Mouse (Mus musculus) intestine, embryonic 16.5 days (tissue): ENCODE measurements at regions not wholly inside any gene's neighbourhood (a gene's known extent, or its start where the extent isn't known, plus 50 kb on each side); places are given as distances from the start of the nearest gene placed in this dataset.
A peak's percentile ranks its signal among the peaks of the same experiment; 100 is the strongest.

ENCODE experiments used
- ATAC-seq: fragments of 200-750 bp; cut with Nextera tagmentation; 2 replicates; pipeline ENCODE4 v1.8.0; 2017; ENCODE audit warnings: moderate TSS enrichment, moderate library complexity
- H3K27ac ChIP-seq: fragments of 300-500 bp; sonication (generic); 2 replicates; pipeline ENCODE4 v1.5.1; 2014; ENCODE audit warnings: mild to moderate bottlenecking, low read length
- H3K27me3 ChIP-seq: fragments of 300-500 bp; sonication (generic); replicated peaks from 2 replicates; pipeline ENCODE4 v1.6.1; 2014; ENCODE audit warnings: low read length, control low read depth, mixed read lengths; ENCODE audit not compliant: control insufficient read depth, insufficient read depth
- H3K36me3 ChIP-seq: fragments of 300-500 bp; sonication (generic); 2 replicates; pipeline ENCODE4 v1.6.1; 2014; ENCODE audit warnings: low read length, control low read depth; ENCODE audit not compliant: control insufficient read depth, insufficient read depth
- H3K4me1 ChIP-seq: fragments of 300-500 bp; sonication (generic); 2 replicates; pipeline ENCODE4 v1.6.1; 2014; ENCODE audit warnings: low read length, control low read depth, mixed read lengths; ENCODE audit not compliant: control insufficient read depth, insufficient read depth
- H3K4me2 ChIP-seq: fragments of 300-500 bp; sonication (generic); 2 replicates; pipeline ENCODE4 v1.6.1; 2014; ENCODE audit warnings: low read depth, low read length, control low read depth
- H3K4me3 ChIP-seq: fragments of 300-500 bp; sonication (generic); 2 replicates; pipeline ENCODE4 v1.5.1; 2014; ENCODE audit warnings: mild to moderate bottlenecking, low read length
- H3K9ac ChIP-seq: fragments of 300-500 bp; sonication (generic); 2 replicates; pipeline ENCODE4 v1.6.1; 2014; ENCODE audit warnings: low read depth, low read length
- H3K9me3 ChIP-seq: fragments of 300-500 bp; sonication (generic); 2 replicates; pipeline ENCODE4 v1.6.1; 2016; ENCODE audit warnings: low read length, control low read depth; ENCODE audit not compliant: control insufficient read depth
- WGBS: fragments of 180-500 bp; shearing (Covaris S2); extraction: QIAGEN DNeasy Blood & Tissue Kit; methylation state at CpG from one replicate; pipeline ENCODE4 v1.1.7; 2014; 5-methylcytosine and 5-hydroxymethylcytosine counted together

DNA sequence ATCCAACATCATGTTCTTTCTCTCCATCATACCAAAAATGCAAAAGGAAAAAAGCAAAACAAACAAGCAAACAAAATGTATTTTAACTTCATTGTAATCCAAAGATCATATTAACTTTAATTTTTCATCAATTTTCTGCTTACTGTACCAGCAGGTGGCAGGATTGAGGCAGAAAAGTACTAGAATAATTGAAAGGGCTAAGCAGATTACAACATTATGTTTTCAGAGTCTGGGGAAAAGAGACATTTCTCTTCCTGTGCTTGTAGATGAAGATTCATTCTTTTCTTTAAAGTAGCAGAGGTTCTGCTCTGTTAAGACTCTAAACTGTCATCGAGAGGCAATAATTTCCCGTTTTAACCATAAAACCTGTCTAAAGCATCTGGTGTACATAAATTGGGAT lies 394.7 kb upstream of the Slitrk6 start:
- Histone ChIP-seq H3K36me3 (no peaks in the 10 kb centered on the region), H3K4me3 (no peak overlapping the region), H3K9me3 (no peaks in the 10 kb centered on the region), H3K4me1 (no peaks in the 10 kb centered on the region), H3K27me3 (no peaks in the 10 kb centered on the region), H3K4me2 (no peak overlapping the region), H3K9ac (no peak overlapping the region), H3K27ac (no peak overlapping the region)
- 54% methylated on average over 2 of the region's 2 CpGs for WGBS
- ATAC-seq, result no peak

DNA sequence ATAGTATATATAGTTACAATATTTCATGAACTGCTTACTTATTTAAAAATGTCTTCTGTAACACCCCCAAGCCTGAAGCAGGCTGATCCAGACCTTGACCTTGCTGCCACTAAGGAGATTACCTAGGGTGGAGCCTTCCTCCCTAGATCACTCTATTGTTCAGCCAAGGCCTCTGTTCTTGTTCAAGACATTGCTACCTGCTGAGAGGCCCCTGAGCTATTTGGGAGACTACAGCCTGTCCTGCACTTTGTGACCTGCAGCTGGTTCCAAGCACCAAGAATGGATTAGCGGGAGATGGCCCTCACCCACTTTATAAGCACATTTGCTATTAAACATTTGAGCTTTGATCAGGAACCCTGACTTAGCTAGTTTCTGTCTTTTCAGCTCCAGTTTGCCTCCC lies 361.7 kb upstream of the Slitrk6 start:
- 96% methylated on average over 1 of the region's 1 CpGs for WGBS
- ATAC-seq, result no peak
- Histone ChIP-seq H3K4me1 (no peaks in the 10 kb centered on the region), H3K4me2 (no peak overlapping the region), H3K36me3 (no peaks in the 10 kb centered on the region), H3K27me3 (no peaks in the 10 kb centered on the region), H3K27ac (no peak overlapping the region), H3K9ac (no peak overlapping the region), H3K4me3 (no peak overlapping the region), H3K9me3 (no peaks in the 10 kb centered on the region)

DNA sequence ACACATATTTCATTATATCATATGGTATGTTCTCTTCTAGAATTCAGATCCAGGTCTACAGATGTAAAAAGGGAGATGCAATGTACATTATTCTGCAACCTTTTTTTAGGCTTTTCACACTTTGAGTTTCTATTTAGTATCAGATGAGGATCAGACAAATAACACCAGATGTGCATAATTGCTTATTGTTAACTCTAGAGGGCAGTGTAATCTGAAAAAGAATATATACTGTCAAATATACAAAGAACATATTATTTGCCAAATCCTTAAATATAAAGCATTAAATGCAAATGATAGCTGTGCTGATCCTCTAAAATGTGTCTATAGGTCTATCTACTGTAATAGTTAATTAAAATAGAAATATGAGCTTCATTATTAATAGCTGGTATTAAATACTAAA lies 348.6 kb upstream of the Slitrk6 start:
- H3K4me2 ChIP-seq, result no peak overlapping the region
- no peak overlapping the region for H3K9ac ChIP-seq
- H3K27ac ChIP-seq, result no peak overlapping the region
- no peaks in the 10 kb centered on the region for H3K36me3 ChIP-seq
- no peak overlapping the region for H3K4me3 ChIP-seq
- no peaks in the 10 kb centered on the region for H3K9me3 ChIP-seq
- no peaks in the 10 kb centered on the region for H3K4me1 ChIP-seq
- no peaks in the 10 kb centered on the region for H3K27me3 ChIP-seq
- ATAC-seq, result no peak

DNA sequence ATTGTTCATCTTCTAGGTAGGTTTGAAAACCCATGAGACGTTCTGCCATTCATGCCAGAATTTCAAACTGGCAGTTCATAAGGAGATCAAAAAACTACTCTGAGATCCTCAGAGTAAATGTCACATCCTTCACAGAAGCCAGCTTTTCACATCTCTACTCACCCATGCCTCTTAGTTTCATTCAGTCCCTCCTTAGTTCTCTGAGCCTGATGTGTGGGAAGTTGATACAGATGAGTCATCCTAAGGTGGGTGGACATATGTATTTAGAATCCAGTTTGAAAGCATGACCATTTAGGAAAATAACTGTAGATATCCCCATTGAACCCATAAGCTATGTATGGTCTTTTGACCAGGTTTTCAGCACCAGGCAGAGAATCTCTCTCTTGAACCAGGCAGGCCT lies 345.3 kb upstream of the Slitrk6 start:
- Histone ChIP-seq H3K4me2 (no peak overlapping the region), H3K27ac (no peak overlapping the region), H3K4me1 (no peaks in the 10 kb centered on the region), H3K36me3 (no peaks in the 10 kb centered on the region), H3K4me3 (no peak overlapping the region), H3K9ac (no peak overlapping the region), H3K27me3 (no peaks in the 10 kb centered on the region), H3K9me3 (no peaks in the 10 kb centered on the region)
- 86% methylated on average over 1 of the region's 1 CpGs for WGBS
- ATAC-seq, result no peak

DNA sequence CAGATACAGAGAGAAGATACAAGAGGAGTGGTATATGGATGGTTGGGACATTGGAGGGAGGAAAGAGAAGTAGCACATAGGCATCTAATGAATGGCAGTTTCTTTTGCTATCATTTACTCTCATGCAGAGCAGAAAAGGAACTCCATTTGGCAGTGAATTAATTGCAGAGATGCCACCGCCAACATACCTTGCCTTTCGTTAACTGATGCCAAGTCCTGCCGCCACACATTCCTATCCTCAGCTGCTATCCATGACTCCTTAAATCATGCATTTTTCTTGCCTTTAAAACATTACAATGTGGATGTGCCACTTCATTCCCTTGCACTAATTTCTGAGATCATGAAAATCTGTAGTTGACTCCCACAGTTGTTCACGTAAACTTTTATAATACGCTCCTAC lies 341.3 kb upstream of the Slitrk6 start:
- Histone ChIP-seq H3K4me1 (no peaks in the 10 kb centered on the region), H3K9me3 (no peaks in the 10 kb centered on the region), H3K27ac (no peak overlapping the region), H3K27me3 (no peaks in the 10 kb centered on the region), H3K36me3 (no peaks in the 10 kb centered on the region), H3K4me2 (no peak overlapping the region), H3K9ac (no peak overlapping the region), H3K4me3 (no peak overlapping the region)
- no peak for ATAC-seq
- 94% methylated on average over 5 of the region's 5 CpGs for WGBS

GRCm38 (mm10) chr14:111074517-111074916 lies 319.6 kb upstream of the Slitrk6 start:
- Histone ChIP-seq H3K4me2 (no peak overlapping the region), H3K27me3 (no peaks in the 10 kb centered on the region), H3K9ac (no peak overlapping the region), H3K4me3 (no peak overlapping the region), H3K27ac (no peak overlapping the region), H3K9me3 (no peaks in the 10 kb centered on the region), H3K36me3 (no peaks in the 10 kb centered on the region), H3K4me1 (no peaks in the 10 kb centered on the region)
- ATAC-seq, result peak; percentile 71
- WGBS, result 53% methylated on average over 5 of the region's 5 CpGs

DNA sequence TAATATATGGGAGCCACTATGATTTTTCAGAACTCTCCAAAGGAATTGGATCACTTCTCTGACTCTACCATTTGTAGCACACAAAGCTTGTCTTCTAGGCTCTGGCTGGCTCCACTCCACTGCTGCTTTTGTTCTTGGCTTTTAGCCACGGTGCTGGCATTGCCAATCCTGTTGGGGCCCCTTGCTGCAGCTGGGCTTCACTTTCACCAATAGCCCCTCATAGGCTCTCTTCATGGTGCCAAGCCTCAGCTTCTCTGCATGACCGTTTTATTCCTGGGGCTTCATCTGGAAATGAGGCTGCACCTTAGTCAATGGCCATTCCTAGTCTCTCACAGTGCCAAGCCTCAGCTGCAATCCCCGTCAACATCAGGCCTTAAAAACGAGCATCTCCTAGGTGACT lies 318.6 kb upstream of the Slitrk6 start:
- Histone ChIP-seq H3K36me3 (no peaks in the 10 kb centered on the region), H3K9me3 (no peaks in the 10 kb centered on the region), H3K4me3 (no peak overlapping the region), H3K9ac (no peak overlapping the region), H3K4me2 (no peak overlapping the region), H3K27ac (no peak overlapping the region), H3K4me1 (no peaks in the 10 kb centered on the region), H3K27me3 (no peaks in the 10 kb centered on the region)
- ATAC-seq, result no peak
- WGBS, result 78% methylated on average over 4 of the region's 4 CpGs
